Mouse (Mus musculus) midbrain, embryonic 11.5 days (tissue): ENCODE results near the gene Slc5a4b. TPM values are rescaled to one million over a fixed set of nuclear protein-coding genes. Genes with fewer than 3 reads are reported as not detected.

ENCODE experiments used
- ATAC-seq: fragments of 200-750 bp; cut with Nextera tagmentation; 2 replicates; pipeline ENCODE4 v1.8.0; 2017; ENCODE audit warnings: moderate TSS enrichment, moderate library complexity; ENCODE audit not compliant: low FRiP score
- DNase-seq: peaks from one replicate; pipeline ENCODE4 v3.0.0; 2015; ENCODE audit warnings: low spot score; ENCODE audit errors: missing footprints
- H3K27ac ChIP-seq: fragments of 300-500 bp; sonication (generic); 2 replicates; pipeline ENCODE4 v1.5.1; 2014; ENCODE audit warnings: low read depth, low read length
- H3K27me3 ChIP-seq: fragments of 300-500 bp; sonication (generic); 2 replicates; pipeline ENCODE4 v1.6.1; 2014; ENCODE audit warnings: mild to moderate bottlenecking, low read length, moderate library complexity, mixed read lengths; ENCODE audit not compliant: control insufficient read depth, insufficient read depth
- H3K36me3 ChIP-seq: fragments of 300-500 bp; sonication (generic); 2 replicates; pipeline ENCODE4 v1.6.1; 2014; ENCODE audit warnings: mild to moderate bottlenecking, low read length, moderate library complexity, mixed read lengths; ENCODE audit not compliant: control insufficient read depth, insufficient read depth
- H3K4me1 ChIP-seq: fragments of 300-500 bp; sonication (generic); 2 replicates; pipeline ENCODE4 v1.6.1; 2014; ENCODE audit warnings: low read length; ENCODE audit not compliant: control insufficient read depth, insufficient read depth
- H3K4me2 ChIP-seq: fragments of 300-500 bp; sonication (generic); 2 replicates; pipeline ENCODE4 v1.6.1; 2014; ENCODE audit warnings: mild to moderate bottlenecking, moderate library complexity
- H3K4me3 ChIP-seq: fragments of 300-500 bp; sonication (generic); 2 replicates; pipeline ENCODE4 v1.5.1; 2014; ENCODE audit warnings: low read depth, low read length
- H3K9ac ChIP-seq: fragments of 300-500 bp; sonication (generic); 2 replicates; pipeline ENCODE4 v1.6.1; 2014; ENCODE audit warnings: low read length
- H3K9me3 ChIP-seq: fragments of 300-500 bp; sonication (generic); 2 replicates; pipeline ENCODE4 v1.6.1; 2016; ENCODE audit warnings: low read length; ENCODE audit not compliant: control insufficient read depth
- WGBS: fragments of 180-500 bp; shearing (Covaris S2); extraction: QIAGEN DNeasy Blood & Tissue Kit; methylation state at CpG from one replicate; pipeline ENCODE4 v1.1.7; 2014; 5-methylcytosine and 5-hydroxymethylcytosine counted together
- polyA plus RNA-seq: library from polyadenylated mRNA; unstranded; fragments of >200 nt; fragmentation: Nextera tagmentation; extraction: Ambion mirVana; gene quantifications from 2 replicates; pipeline ENCODE4 v1.2.1, GENCODE M21; 2014

The Slc5a4b gene
- polyA plus RNA-seq, 1 experiment from 2014 or later = not detected

GRCm38 (mm10) chr10:76032402-76033118 lies 78.2 kb downstream of the Slc5a4b start, which contains the start of gene Zfp280b:
Gene Zfp280b, plus strand, starts transcription at chr10:76032650.
- Histone ChIP-seq H3K27me3 (no peaks in the 10 kb centered on the region), H3K4me3 (peak within 1 kb of the TSS; percentile 60), H3K4me2 (peak within 1 kb of the TSS; percentile 73), H3K9ac (peak within 1 kb of the TSS; percentile 97), H3K27ac (peak within 1 kb of the TSS; percentile 50), H3K36me3 (peaks cover 5% of the 10 kb centered on the region; the same call in 1 of the 2 replicates), H3K9me3 (no peaks in the 10 kb centered on the region), H3K4me1 (peaks cover 6% of the 10 kb centered on the region)
- peak; percentile 99 for ATAC-seq
- under 1% methylated on average over 54 of the region's 58 CpGs for WGBS
- DNase-seq = peak; percentile 99

GRCm38 (mm10) chr10:76031511-76032401 lies 79.0 kb downstream of the Slc5a4b start:
- no peak; the same call in 1 of the 2 replicates for ATAC-seq
- no peaks in the 10 kb centered on the region for H3K27me3 ChIP-seq
- H3K36me3 ChIP-seq = no peaks in the 10 kb centered on the region; the same call in 1 of the 2 replicates
- H3K4me2 ChIP-seq = peak overlapping the region; percentile 73
- no peak overlapping the region; the same call in 1 of the 2 replicates for H3K27ac ChIP-seq
- H3K4me3 ChIP-seq = peak overlapping the region; percentile 60
- DNase-seq = peak; percentile 90
- H3K9me3 ChIP-seq = no peaks in the 10 kb centered on the region
- WGBS = 57% methylated on average over 14 of the region's 14 CpGs
- peak overlapping the region; percentile 97 for H3K9ac ChIP-seq
- H3K4me1 ChIP-seq = peaks cover 6% of the 10 kb centered on the region

GRCm38 (mm10) chr10:76030496-76030895 lies 80.3 kb downstream of the Slc5a4b start:
- WGBS = 68% methylated on average over 5 of the region's 5 CpGs
- Histone ChIP-seq H3K9me3 (no peaks in the 10 kb centered on the region), H3K27me3 (no peaks in the 10 kb centered on the region), H3K4me2 (no peak overlapping the region), H3K9ac (no peak overlapping the region), H3K36me3 (no peaks in the 10 kb centered on the region; the same call in 1 of the 2 replicates), H3K27ac (no peak overlapping the region), H3K4me3 (no peak overlapping the region), H3K4me1 (peaks cover 6% of the 10 kb centered on the region)
- ATAC-seq = no peak
- no peak for DNase-seq

GRCm38 (mm10) chr10:76029276-76029675 lies 81.5 kb downstream of the Slc5a4b start:
- no peak for DNase-seq
- no peak for ATAC-seq
- Histone ChIP-seq H3K36me3 (no peaks in the 10 kb centered on the region), H3K4me2 (no peak overlapping the region), H3K27me3 (no peaks in the 10 kb centered on the region), H3K9ac (no peak overlapping the region), H3K4me1 (peaks cover 6% of the 10 kb centered on the region), H3K4me3 (no peak overlapping the region), H3K9me3 (no peaks in the 10 kb centered on the region; the same call in 1 of the 2 replicates), H3K27ac (no peak overlapping the region)
- WGBS = 63% methylated on average over 5 of the region's 5 CpGs

GRCm38 (mm10) chr10:76028396-76028795 lies 82.4 kb downstream of the Slc5a4b start:
- H3K4me3 ChIP-seq = no peak overlapping the region
- no peak for ATAC-seq
- no peak overlapping the region for H3K4me2 ChIP-seq
- no peak overlapping the region for H3K9ac ChIP-seq
- DNase-seq = no peak
- no peaks in the 10 kb centered on the region; the same call in 1 of the 2 replicates for H3K9me3 ChIP-seq
- no peak overlapping the region for H3K27ac ChIP-seq
- no peaks in the 10 kb centered on the region for H3K36me3 ChIP-seq
- 78% methylated on average over 9 of the region's 9 CpGs for WGBS
- H3K27me3 ChIP-seq = no peaks in the 10 kb centered on the region
- peaks cover 6% of the 10 kb centered on the region for H3K4me1 ChIP-seq

- no peak overlapping the region for H3K4me2 ChIP-seq
- DNase-seq (no peak), ATAC-seq (no peak)
- no peak overlapping the region for H3K4me3 ChIP-seq
- H3K9me3 ChIP-seq = no peaks in the 10 kb centered on the region; the same call in 1 of the 2 replicates
- 21% methylated on average over 4 of the region's 4 CpGs for WGBS
- H3K4me1 ChIP-seq = peaks cover 3% of the 10 kb centered on the region
- H3K27ac ChIP-seq = no peak overlapping the region
- no peak overlapping the region for H3K9ac ChIP-seq
- no peaks in the 10 kb centered on the region for H3K36me3 ChIP-seq
- H3K27me3 ChIP-seq = no peaks in the 10 kb centered on the region
Measured at GRCm38 (mm10) chr10:76028016-76028366, 82.8 kb downstream of the Slc5a4b start.

- 67% methylated on average over 12 of the region's 12 CpGs for WGBS
- Histone ChIP-seq H3K36me3 (no peaks in the 10 kb centered on the region), H3K9ac (no peak overlapping the region), H3K9me3 (no peaks in the 10 kb centered on the region; the same call in 1 of the 2 replicates), H3K4me1 (peaks cover 3% of the 10 kb centered on the region), H3K27me3 (no peaks in the 10 kb centered on the region), H3K27ac (no peak overlapping the region), H3K4me2 (no peak overlapping the region), H3K4me3 (no peak overlapping the region)
- ATAC-seq = no peak
- DNase-seq = no peak
Measured at GRCm38 (mm10) chr10:76027127-76028015, 83.4 kb downstream of the Slc5a4b start.

GRCm38 (mm10) chr10:76025470-76026190 lies 85.1 kb downstream of the Slc5a4b start:
- 91% methylated on average over 9 of the region's 10 CpGs for WGBS
- no peak for DNase-seq
- ATAC-seq = no peak
- Histone ChIP-seq H3K4me2 (no peak overlapping the region), H3K27ac (no peak overlapping the region), H3K9me3 (no peaks in the 10 kb centered on the region; the same call in 1 of the 2 replicates), H3K4me3 (no peak overlapping the region), H3K4me1 (no peaks in the 10 kb centered on the region; the same call in 1 of the 2 replicates), H3K9ac (no peak overlapping the region), H3K36me3 (no peaks in the 10 kb centered on the region), H3K27me3 (no peaks in the 10 kb centered on the region)
